Mouse (Mus musculus): ENCODE data around the gene Cks1b.
A peak's percentile ranks its signal among the peaks of the same experiment; 100 is the strongest.

Gene Cks1b

DNA sequence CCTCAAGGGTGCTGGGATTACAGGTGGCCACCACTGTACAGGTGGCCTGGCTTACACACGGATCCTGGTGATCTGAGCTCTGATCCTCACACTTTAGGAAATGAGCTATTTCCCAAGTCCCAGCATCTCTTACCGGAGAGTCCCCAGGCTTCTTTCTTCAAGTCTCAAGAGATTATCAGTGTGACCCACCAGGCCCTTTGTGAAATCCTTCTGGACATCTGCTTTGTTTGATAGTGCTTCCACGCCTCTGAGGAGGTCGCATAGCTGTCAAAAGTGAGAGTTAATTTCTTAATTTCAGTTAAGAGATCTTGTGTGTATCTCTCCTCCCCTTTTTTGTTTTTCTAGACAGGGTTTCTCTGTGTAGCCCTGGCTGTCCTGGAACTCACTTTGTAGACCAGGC is 7.7 kb upstream of the Cks1b start:
- no peak for DNase-seq (ENCODE audit: low spot score in 2 of 2)

GRCm38 (mm10) chr3:89425141-89425525 is 7.0 kb upstream of the Cks1b start:
- DNase-seq (ENCODE audit: low spot score in 2 of 2), result no peak

- DNase-seq (ENCODE audit: low spot score in 2 of 2), result no peak
Measured at GRCm38 (mm10) chr3:89424416-89425140, 6.4 kb upstream of the Cks1b start.

GRCm38 (mm10) chr3:89422556-89423205 is 4.5 kb upstream of the Cks1b start:
- no peak for DNase-seq (ENCODE audit: low spot score in 2 of 2)

DNA sequence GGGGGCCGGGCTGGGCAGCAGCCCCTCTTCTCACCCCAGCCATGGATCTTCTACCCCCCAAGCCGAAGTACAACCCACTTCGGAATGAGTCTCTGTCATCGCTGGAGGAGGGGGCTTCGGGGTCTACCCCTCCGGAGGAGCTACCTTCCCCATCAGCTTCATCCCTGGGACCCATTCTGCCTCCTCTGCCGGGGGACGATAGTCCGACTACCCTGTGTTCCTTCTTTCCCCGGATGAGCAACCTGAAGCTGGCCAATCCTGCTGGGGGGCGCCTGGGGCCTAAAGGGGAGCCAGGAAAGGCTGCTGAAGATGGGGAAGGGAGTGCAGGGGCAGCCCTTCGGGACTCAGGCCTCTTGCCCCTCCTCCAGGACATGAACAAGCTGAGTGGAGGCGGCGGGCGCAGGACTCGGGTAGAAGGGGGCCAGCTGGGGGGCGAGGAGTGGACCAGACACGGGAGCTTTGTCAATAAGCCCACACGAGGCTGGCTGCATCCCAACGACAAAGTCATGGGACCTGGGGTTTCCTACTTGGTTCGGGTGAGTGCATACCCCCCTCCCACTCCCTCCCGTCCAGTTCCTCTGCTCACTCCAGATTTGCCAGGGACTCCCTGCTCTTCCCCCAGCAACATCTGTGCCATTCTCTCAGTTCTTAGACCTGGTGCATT is 3.8 kb upstream of the Cks1b start:
- peak in 1 of 2 experiments; percentile 33 for DNase-seq (ENCODE audit: low spot score in 2 of 2)

DNA sequence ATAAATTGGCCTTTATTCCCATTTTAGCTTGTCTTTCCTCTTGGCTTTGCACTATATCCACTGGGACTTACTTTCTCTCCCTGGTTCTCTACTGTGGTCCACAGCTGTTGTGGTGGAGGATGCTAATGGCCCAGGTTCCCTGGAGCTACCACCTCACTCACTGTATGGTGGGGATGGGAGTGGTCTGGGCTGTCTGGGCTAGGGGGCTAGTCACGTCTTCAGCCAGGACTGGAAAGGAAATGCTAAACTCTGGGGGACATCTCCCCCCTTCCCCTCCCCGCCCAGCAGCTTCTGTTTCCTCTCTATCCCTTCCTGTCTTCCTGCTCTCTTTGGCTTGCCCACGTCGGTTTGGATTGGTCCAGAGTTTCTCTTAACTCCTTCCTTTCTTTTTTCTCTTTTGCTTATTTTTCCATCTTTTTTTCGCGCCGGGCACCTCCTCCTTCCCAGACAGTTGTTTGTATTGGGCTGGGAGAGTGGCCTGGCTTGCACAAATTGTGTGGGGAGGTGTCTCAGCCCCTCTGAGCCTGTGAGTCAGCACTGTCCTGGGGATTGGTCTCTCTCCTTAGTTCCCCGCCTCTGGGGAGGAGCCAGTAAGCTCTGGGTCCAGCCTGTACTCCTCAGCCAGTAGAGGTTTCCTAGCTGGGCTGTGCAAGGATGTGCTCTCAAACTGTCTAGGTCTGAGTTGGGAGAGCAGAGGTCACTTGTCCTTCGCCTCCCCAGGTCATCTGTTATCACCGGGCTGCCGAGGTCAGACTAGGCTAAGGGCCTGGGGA is 3.0 kb upstream of the Cks1b start:
- peak; percentile 84 to 87 for DNase-seq (ENCODE audit: low spot score in 2 of 2)

- no peak for DNase-seq (ENCODE audit: low spot score in 2 of 2)
Measured at GRCm38 (mm10) chr3:89420421-89420820, 2.2 kb upstream of the Cks1b start.

- no peak for DNase-seq (ENCODE audit: low spot score in 2 of 2)
Measured at GRCm38 (mm10) chr3:89419981-89420380, 1.8 kb upstream of the Cks1b start.

GRCm38 (mm10) chr3:89419571-89419970 is 1.4 kb upstream of the Cks1b start:
- DNase-seq (ENCODE audit: low spot score in 2 of 2), result peak in 1 of 2 experiments; percentile 51

DNA sequence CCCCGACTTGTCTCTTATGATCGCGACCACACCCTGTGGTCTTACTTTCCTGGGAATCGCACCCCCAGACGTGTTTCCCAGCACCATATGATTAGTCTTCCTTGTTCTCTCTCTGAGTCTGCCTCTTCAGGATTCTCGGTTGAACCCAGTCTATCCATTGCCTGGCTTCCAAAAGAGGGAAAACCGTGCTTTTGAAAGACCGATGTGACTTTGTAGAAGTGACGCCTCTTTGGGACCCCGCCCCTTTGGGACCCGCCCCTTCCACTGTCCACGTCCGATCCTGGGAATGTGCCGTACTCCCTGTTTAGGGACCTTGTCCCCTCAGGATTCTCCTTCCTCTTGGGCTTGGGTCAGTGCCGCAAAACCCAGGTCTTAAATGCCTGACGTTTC is 673 bp upstream of the Cks1b start:
- peak; percentile 73 to 88 for DNase-seq (ENCODE audit: low spot score in 2 of 2)

DNA sequence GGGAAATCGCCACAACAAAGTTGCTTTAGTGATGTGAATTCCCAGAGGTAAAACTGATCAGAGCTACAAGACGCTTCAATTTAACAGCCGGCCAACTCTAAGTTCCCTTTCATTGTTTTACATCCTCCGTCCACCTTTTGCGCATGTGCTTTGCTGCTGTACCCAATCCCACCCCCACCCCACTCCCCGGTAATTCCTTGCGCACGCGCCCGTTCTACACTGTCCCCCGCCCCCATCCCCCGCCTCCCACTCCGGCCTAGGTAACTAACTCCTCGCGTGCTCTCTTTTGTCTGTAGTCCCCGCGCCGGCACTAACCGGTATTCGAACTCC is 378 bp downstream of the Cks1b start:
- DNase-seq (ENCODE audit: low spot score in 2 of 2), result no peak

DNA sequence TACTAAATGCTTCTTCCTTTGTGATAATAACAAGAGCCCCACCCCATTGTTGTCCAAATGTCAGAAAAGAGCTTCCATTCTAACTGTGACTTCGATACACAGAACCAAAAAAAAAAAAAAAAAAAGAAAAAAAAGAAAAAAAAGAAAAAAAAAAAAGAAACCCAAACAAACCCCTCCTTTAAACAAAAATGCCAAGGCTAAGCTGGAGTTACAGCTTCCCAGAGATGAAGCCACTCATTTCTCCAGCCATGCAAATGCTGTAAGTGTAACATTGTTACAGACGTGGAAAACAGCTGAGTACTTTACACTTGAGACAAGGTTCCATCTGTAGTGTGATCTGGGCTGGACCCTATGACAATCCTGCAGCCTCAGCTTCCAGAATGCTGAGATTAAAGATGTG is 1.1 kb downstream of the Cks1b start:
- no peak for DNase-seq (ENCODE audit: low spot score in 2 of 2)

- no peak for DNase-seq (ENCODE audit: low spot score in 2 of 2)
Measured at GRCm38 (mm10) chr3:89416158-89416557, 2.0 kb downstream of the Cks1b start.

GRCm38 (mm10) chr3:89411490-89412393 is 6.4 kb downstream of the Cks1b start, which contains the start of gene Flad1:
Flad1 (minus strand) TSS chr3:89411870.
- peak; percentile 96 to 97 for DNase-seq (ENCODE audit: low spot score in 2 of 2)

GRCm38 (mm10) chr3:89410864-89411263 is 7.3 kb downstream of the Cks1b start:
- no peak for DNase-seq (ENCODE audit: low spot score in 2 of 2)

GRCm38 (mm10) chr3:89409701-89410100 is 8.5 kb downstream of the Cks1b start:
- DNase-seq (ENCODE audit: low spot score in 2 of 2), result no peak

DNA sequence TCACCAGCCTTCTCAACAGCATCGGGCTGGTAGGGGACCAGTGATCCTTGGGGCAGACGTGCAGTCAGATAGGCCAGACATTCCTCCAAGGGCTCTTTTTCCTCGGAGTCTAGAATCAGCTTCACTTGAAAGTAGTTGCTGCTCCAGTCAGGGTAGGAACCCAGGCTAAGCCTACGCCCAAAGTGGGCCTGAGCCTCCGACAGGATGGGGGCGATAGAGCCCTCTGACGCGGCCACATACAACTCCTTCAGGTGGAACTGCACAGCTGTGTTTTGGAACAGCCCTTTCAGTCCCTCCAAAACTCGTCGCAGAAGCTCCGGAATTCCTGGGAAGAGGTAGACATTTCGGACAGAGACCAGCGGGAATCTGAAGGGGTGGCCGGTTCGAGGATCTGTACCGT is 9.7 kb downstream of the Cks1b start:
- DNase-seq (ENCODE audit: low spot score in 2 of 2), result no peak

GRCm38 (mm10) chr3:89406887-89407286 is 11.3 kb downstream of the Cks1b start:
- DNase-seq (ENCODE audit: low spot score in 2 of 2), result no peak

GRCm38 (mm10) chr3:89402693-89403092 is 15.5 kb downstream of the Cks1b start, which contains the start of gene Lenep:
Lenep (minus strand) TSS chr3:89402793.
- no peak for DNase-seq (ENCODE audit: low spot score in 2 of 2)

DNA sequence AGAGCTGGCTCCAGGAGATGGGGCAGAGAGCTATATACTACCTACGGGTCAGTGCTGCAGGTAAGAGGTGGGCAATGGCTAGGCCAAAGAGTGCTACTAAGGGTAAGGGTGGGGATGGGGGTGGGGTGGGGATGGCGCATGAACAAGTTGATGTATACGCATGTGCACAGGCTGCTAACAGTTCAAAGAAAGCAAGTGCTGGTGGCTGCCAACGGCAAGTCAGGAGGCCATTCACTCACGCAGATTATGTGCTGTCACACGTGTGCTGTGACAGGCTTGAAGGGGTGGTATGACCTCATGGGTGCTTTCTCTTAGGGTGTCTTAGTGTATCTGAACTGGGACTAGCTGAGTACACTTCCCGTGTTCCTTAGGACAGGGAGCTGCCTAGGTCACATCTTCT is 16.9 kb downstream of the Cks1b start:
- DNase-seq (ENCODE audit: low spot score in 2 of 2), result no peak

DNA sequence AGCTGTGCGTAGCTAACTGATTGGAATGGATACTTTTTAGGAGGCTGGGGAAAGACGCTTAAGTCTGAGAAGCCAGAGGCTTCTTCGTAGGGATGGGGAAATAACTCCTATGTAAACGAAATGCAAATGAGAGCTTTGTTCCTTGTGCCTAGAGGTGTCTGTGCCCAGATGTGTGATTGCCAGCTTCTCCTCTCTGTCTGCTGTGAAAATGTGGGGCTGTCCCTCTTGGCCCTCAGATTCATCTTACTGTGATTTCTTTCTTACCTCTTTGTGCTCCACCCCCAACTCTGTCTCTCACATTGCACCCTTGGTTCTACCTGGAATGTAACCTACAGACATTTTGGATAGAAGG is 21.6 kb downstream of the Cks1b start:
- DNase-seq (ENCODE audit: low spot score in 2 of 2), result no peak
